Mouse (Mus musculus) heart, postnatal 0 days (tissue): ENCODE results near the gene Abhd14a.

Experiments
- CTCF ChIP-seq: IDR thresholded peaks from 2 replicates; pipeline ENCODE4 v1.5.1; 2016; ENCODE audit warnings: antibody characterized with exemption, control low read depth, low read depth
- EP300 ChIP-seq: IDR thresholded peaks from 2 replicates; pipeline ENCODE4 v1.6.1; 2016; ENCODE audit warnings: antibody characterized with exemption, low read depth

DNA sequence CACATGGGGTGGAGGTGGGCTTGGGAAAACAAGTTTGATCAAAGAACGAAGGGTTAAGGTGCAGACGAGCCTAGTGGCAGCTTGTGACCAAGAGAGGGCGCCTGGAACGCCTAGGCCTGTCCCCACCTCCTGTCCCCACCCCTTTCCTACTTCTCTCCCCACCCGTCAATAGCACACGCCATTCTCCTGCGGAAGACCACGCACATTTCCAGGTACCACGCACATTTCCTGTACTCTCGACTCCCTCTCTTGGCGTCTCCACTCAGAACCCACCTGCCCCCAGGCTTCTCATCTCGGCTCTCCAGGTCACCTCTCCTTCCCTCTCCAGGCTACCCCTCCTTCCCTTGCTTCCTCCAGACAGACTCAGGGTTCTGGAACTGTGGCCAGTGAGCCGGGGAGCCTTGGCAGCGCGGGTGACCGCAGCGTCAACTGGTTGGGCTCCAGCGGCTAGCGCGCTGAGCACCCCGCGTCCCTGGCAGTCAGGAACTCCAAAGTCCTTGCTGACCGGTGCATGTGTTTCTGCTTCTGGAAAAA, 1.1 kb upstream of the Abhd14a start:
- no peak for TF ChIP-seq EP300
- TF ChIP-seq CTCF = peak; percentile 53
